Mouse (Mus musculus) forebrain, embryonic 11.5 days (tissue): Measurements from ENCODE around the gene Ndufaf4. TPM values are rescaled to one million over a fixed set of nuclear protein-coding genes. Genes with fewer than 3 reads are reported as not detected.

Experiments used
- ATAC-seq: fragments of 200-750 bp; cut with Nextera tagmentation; replicated peaks from 2 replicates; pipeline ENCODE4 v1.8.0; 2017; ENCODE audit warnings: moderate TSS enrichment; ENCODE audit not compliant: low FRiP score
- DNase-seq: peaks from one replicate; pipeline ENCODE4 v3.0.0-alpha.2; 2017; ENCODE audit warnings: low spot score
- H3K27ac ChIP-seq: fragments of 300-500 bp; sonication (generic); 2 replicates; pipeline ENCODE4 v1.5.1; 2014; ENCODE audit warnings: low read depth, low read length
- H3K27me3 ChIP-seq: fragments of 300-500 bp; sonication (generic); 2 replicates; pipeline ENCODE4 v1.6.1; 2014; ENCODE audit warnings: mild to moderate bottlenecking, low read length, mixed read lengths; ENCODE audit not compliant: control insufficient read depth, insufficient read depth
- H3K36me3 ChIP-seq: fragments of 300-500 bp; sonication (generic); 2 replicates; pipeline ENCODE4 v1.6.1; 2014; ENCODE audit warnings: mild to moderate bottlenecking, low read length, moderate library complexity, mixed read lengths; ENCODE audit not compliant: control insufficient read depth, insufficient read depth
- H3K4me1 ChIP-seq: fragments of 300-500 bp; sonication (generic); replicated peaks from 2 replicates; pipeline ENCODE4 v1.6.1; 2014; ENCODE audit warnings: low read length, mixed read lengths; ENCODE audit not compliant: control insufficient read depth, insufficient read depth
- H3K4me2 ChIP-seq: fragments of 300-500 bp; sonication (generic); 2 replicates; pipeline ENCODE4 v1.6.1; 2014; ENCODE audit warnings: low read depth, mild to moderate bottlenecking, low read length, moderate library complexity, mixed read lengths; ENCODE audit not compliant: severe bottlenecking
- H3K4me3 ChIP-seq: fragments of 300-500 bp; sonication (generic); 2 replicates; pipeline ENCODE4 v1.5.1; 2014; ENCODE audit warnings: low read depth, low read length
- H3K9ac ChIP-seq: fragments of 300-500 bp; sonication (generic); 2 replicates; pipeline ENCODE4 v1.6.1; 2014; ENCODE audit warnings: low read length
- H3K9me3 ChIP-seq: fragments of 300-500 bp; sonication (generic); 2 replicates; pipeline ENCODE4 v1.6.1; 2016; ENCODE audit warnings: low read length, mixed read lengths; ENCODE audit not compliant: control insufficient read depth
- WGBS: fragments of 180-500 bp; shearing (Covaris S2); extraction: QIAGEN DNeasy Blood & Tissue Kit; methylation state at CpG from one replicate; pipeline ENCODE4 v1.1.7; 2014; 5-methylcytosine and 5-hydroxymethylcytosine counted together
- polyA plus RNA-seq: library from polyadenylated mRNA; unstranded; fragments of >200 nt; fragmentation: Nextera tagmentation; extraction: Ambion mirVana; gene quantifications from 2 replicates; pipeline ENCODE4 v1.2.1, GENCODE M21; 2014

Ndufaf4 gene
- polyA plus RNA-seq, 1 experiment from 2014 or later, result 66.5 TPM

- DNase-seq (no peak), ATAC-seq (no peak)
- H3K4me3 ChIP-seq, result no peak overlapping the region
- H3K4me1 ChIP-seq, result no peaks in the 10 kb centered on the region
- H3K4me2 ChIP-seq, result no peak overlapping the region
- no peak overlapping the region for H3K27ac ChIP-seq
- no peak overlapping the region for H3K9ac ChIP-seq
- H3K9me3 ChIP-seq, result no peaks in the 10 kb centered on the region
- H3K27me3 ChIP-seq, result no peaks in the 10 kb centered on the region
- WGBS, result 45% methylated on average over 6 of the region's 6 CpGs
- no peaks in the 10 kb centered on the region for H3K36me3 ChIP-seq
Observed at GRCm38 (mm10) chr4:24942728-24943424, 45.0 kb downstream of the Ndufaf4 start.

Other genes starting within 250 kb of the Ndufaf4 start
- 5.7 and 7.5 TPM in 2 replicates for gene Klhl32, start 47.0 kb upstream of the Ndufaf4 start, polyA plus RNA-seq
- gene Gpr63, start 68.3 kb downstream of the Ndufaf4 start, polyA plus RNA-seq, result 4.0 and 4.3 TPM in 2 replicates